Mouse (Mus musculus) A20 (cell line): ENCODE measurements around the gene Arv1.

Experiments used
- DNase-seq: peaks from one replicate; pipeline ENCODE4 v3.0.0-alpha.2; 2011; ENCODE audit warnings: low read depth, low spot score

Gene Arv1

DNA sequence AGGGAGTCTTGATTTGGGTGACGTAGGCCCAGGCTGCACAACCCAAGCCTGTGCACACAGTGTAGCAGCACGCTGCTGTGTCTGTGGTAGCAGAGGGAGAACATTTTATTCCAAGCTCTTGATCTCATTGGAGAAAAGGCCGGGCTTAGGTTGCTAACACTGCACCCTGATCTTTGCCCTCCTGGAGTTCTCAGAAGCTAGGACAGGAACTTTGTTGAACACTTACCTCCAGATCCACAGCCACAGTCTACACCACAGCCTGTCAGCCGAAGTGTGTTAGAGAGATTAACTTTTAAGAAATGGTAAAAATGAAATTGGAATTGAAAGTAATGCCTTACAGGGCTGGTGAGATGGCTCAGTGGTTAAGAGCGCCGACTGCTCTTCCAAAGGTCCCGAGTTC lies 2.4 kb downstream of the Arv1 start:
- DNase-seq: peak; percentile 58

DNA sequence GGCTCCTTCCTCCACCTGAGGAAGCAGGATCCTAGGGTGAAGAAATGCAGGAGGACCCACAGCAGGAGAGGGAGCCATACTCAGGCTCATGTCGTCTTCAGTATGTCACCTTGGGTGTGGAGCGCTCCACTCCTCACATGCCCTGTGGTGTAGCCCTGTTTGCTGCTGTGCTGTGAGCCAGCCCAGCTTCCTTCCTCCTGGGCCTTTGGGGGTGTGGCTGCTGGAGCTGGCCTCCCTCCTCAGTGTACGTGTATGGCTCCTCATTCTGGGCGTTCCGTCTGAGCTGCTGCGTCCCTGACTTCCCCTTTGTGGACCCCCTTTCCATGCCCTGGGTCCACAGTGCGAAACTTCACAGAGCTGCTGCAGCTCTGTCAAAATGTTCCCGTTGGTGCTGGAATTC lies 10.9 kb downstream of the Arv1 start:
- no peak for DNase-seq

GRCm38 (mm10) chr8:124735371-124735911 lies 13.5 kb downstream of the Arv1 start:
- peak; percentile 43 for DNase-seq

GRCm38 (mm10) chr8:124739268-124739667 lies 17.3 kb downstream of the Arv1 start:
- DNase-seq: peak; percentile 60

DNA sequence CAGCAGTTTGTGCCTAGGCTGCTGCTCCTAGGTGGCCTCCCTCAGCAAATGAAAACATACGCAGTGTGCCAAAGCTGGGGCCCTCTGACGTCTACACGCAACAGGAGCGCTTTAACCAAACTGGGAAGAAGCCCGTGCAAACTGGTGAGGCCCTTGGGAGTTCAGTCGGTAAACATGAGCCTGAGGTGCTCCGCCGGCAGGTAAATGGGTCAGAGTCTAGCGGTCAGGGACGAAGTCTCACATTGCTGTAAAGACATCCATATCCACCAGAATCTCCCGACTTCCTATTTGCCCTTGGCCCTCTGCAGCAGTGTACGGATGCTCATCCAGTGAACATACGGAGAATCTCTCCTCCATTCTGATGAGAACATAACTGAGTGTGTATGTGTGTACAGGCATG lies 24.7 kb downstream of the Arv1 start:
- no peak for DNase-seq

- peak; percentile 61 for DNase-seq
Observed at GRCm38 (mm10) chr8:124751191-124751590, 29.3 kb downstream of the Arv1 start.

GRCm38 (mm10) chr8:124751709-124752173 lies 29.8 kb downstream of the Arv1 start, which contains the start of gene Fam89a:
TSS of gene Fam89a (minus strand) at chr8:124751832.
- DNase-seq: peak; percentile 86

DNA sequence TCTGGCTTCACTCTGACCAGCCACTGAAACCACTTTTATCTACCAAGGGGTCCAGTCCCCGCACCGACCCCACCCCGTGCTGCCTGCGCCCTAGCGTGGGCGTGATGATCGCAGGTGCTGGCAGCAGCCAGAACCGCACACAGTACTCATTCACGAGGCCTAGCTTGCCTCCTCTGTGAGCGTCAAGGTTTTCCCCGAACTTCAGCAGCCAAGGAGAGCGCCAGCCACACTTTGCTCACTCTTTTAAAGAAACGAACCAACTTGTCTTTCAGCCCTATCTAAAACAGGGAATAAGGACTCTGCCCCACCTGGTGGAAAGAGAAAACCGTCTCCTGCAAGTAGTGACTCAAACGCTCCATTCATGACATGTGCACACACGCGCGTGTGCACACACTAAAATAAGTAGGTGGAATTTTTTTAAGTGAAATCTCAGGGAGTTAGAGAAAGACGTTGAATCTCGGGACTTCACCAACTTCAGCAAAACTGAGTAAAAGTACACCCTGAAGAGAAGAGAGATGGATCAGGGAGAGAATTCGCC lies 30.5 kb downstream of the Arv1 start:
- DNase-seq: no peak

- no peak for DNase-seq
Observed at GRCm38 (mm10) chr8:124754101-124754791, 32.3 kb downstream of the Arv1 start.

- DNase-seq: no peak
Observed at GRCm38 (mm10) chr8:124754792-124755190, 32.9 kb downstream of the Arv1 start.

GRCm38 (mm10) chr8:124755481-124755880 lies 33.5 kb downstream of the Arv1 start:
- no peak for DNase-seq

DNA sequence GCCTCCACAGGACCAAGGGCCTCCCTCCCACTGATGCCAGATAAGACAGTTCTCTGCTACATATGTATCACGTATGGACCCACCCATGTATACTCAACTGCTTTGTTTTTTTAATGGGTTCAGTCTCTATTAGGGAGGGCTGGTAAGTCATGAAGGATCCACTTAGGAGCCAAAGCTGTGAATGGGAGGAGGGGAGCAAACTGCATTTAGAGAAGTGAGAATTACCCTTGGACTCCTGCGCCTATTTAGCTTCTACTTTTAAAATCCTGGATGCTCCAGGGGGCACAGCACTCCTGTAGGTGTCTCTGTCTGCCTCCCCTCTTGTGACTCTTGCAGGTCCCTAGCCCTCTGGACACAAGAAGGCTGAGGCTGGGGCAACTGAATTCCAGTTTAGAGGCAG lies 34.2 kb downstream of the Arv1 start:
- no peak for DNase-seq

DNA sequence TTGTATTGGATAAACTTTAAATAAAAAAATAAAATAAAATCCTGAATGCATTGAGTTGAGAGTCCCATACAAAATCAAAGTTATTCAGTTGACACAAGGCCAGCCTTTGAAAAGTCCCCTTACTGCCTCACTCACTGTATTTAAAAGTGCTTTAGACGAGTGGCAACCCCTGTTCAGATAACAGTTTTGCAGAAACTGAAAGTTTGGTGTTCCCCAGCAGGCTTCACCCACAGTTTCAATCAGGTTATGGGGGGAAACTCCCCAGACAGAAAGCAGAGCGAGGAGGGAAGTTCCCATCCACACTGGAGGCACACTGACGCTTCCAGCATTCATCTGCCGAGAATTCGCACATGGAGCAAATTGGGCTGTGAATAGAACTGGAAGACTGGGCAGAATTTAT lies 34.7 kb downstream of the Arv1 start:
- peak; percentile 81 for DNase-seq

DNA sequence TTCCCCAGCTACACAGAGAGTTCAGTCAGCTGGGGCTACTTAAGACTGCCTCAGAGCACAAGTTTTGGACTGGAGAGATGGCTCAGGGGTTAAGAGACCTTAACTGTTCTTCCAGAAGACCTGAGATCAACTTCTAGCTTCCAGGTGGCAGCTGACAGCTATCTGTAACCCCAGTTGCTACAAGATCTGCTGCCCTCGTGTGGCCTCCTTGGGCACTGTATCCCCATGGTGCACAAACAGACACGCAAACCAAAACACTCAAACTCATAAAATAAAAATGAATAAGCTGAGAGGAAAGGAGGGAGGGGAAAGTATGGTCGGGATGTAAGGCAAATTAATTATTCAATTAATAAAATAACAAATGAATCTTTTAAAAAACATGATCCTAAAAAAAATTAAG lies 36.6 kb downstream of the Arv1 start:
- peak; percentile 76 for DNase-seq

- no peak for DNase-seq
Observed at GRCm38 (mm10) chr8:124763061-124763460, 41.1 kb downstream of the Arv1 start.

- DNase-seq: no peak
Observed at GRCm38 (mm10) chr8:124772389-124772788, 50.5 kb downstream of the Arv1 start.

DNA sequence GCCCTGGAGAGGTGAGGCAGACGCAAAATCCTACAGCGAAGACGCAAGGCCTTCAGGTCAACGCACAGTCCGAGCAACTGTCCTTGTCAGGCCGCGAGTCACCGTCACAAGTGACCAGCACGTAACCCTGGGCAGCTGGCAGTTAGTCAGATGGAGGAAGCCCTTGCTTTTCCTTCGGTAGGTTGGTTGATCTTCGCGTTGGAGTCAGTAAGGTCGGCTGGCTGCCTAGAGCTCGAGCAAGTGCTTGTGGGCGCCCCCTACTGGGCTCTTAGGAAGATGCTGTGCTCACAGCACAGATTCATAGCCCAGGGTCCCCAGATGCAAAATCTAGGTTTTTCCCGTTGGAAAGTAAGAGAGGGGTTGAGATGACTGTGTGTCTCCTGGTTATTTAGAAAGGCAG lies 53.8 kb downstream of the Arv1 start:
- DNase-seq: peak; percentile 69

DNA sequence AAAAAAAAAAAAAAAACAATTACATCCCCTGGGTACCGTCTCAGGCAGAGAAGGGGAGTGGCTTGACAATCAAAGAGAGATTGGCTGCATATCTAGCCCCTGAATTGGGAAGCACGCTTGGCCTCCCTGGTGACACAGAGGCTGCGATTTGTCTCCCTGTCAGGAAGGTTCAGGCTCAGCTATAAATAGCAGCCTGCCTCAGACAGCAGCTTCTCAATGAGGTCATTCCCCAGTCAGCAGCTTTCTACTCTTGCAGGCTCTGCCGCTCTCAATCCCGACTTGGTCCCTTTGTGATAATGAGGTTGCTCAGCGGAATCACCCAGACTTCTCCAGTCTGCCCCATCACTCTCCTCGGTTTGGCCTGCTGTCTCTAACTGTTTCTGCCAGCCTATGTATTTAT lies 58.3 kb downstream of the Arv1 start:
- no peak for DNase-seq

DNA sequence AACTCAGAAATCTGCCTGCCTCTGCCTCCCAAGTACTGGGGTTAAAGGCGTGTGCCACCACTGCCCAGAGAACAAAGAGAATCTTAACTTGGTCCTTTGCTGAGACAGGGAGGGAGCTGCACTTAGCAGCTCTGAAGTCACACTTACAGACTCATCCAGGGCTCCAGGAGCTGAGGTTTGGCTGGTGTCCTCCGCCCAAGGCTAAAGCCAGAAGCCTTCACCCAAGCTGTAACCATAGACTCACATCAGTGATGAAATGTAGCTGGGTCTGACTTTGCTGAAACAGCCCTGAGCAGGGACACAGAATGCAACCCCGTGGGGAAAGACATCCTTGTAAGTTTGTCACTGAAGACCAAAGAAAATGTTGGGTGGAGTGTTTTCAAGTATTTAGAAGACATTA lies 60.5 kb downstream of the Arv1 start:
- DNase-seq: no peak

GRCm38 (mm10) chr8:124783228-124783627 lies 61.3 kb downstream of the Arv1 start:
- DNase-seq: no peak
